Mouse (Mus musculus) ES-Bruce4 (cell line): ENCODE data around the gene Cfap126. TPM values are rescaled to one million over a fixed set of nuclear protein-coding genes. Genes with fewer than 3 reads are reported as not detected.
"Not testable (repeated sequence)": the region's sequence is repeated elsewhere in the genome, so short reads cannot be mapped to it uniquely, and the experiment has no call there.

Experiments
- H3K27ac ChIP-seq: 2 replicates; pipeline ENCODE4 v1.5.1; 2012; ENCODE audit warnings: low read length, inconsistent platforms; ENCODE audit not compliant: insufficient read depth
- H3K27me3 ChIP-seq: 2 replicates; pipeline ENCODE4 v1.6.1; 2012; ENCODE audit warnings: mild to moderate bottlenecking, low read length, inconsistent platforms; ENCODE audit not compliant: control insufficient read depth, poor library complexity, insufficient read depth, severe bottlenecking
- H3K36me3 ChIP-seq: 2 replicates; pipeline ENCODE4 v1.6.1; 2012; ENCODE audit warnings: inconsistent platforms, mild to moderate bottlenecking, low read length, moderate library complexity; ENCODE audit not compliant: control insufficient read depth, poor library complexity, insufficient read depth, severe bottlenecking
- H3K4me1 ChIP-seq: one replicate; pipeline ENCODE4 v1.8.1; 2011; ENCODE audit warnings: low read length; ENCODE audit not compliant: control insufficient read depth, insufficient read depth
- H3K4me3 ChIP-seq: 2 replicates; pipeline ENCODE4 v1.5.1; 2011; ENCODE audit warnings: low read depth, mild to moderate bottlenecking, low read length
- H3K9ac ChIP-seq: 2 replicates; pipeline ENCODE4 v1.6.1; 2012; ENCODE audit warnings: low read depth, mild to moderate bottlenecking, inconsistent platforms; ENCODE audit not compliant: poor library complexity, severe bottlenecking
- H3K9me3 ChIP-seq: replicated peaks from 2 replicates; pipeline ENCODE4 v1.6.1; 2012; ENCODE audit warnings: mild to moderate bottlenecking, low read length, inconsistent platforms; ENCODE audit not compliant: control insufficient read depth, poor library complexity, insufficient read depth, severe bottlenecking
- CTCF ChIP-seq: IDR thresholded peaks from one replicate; pipeline ENCODE4 v1.8.1; 2011; ENCODE audit warnings: low read depth, low read length
- EP300 ChIP-seq: IDR thresholded peaks from 2 replicates; pipeline ENCODE4 v1.6.1; 2011; ENCODE audit warnings: low read depth, low read length; ENCODE audit not compliant: insufficient read depth
- POLR2A ChIP-seq: IDR thresholded peaks from one replicate; pipeline ENCODE4 v1.8.1; 2011; ENCODE audit warnings: low read length; ENCODE audit not compliant: insufficient read depth
- polyA plus RNA-seq: library from polyadenylated mRNA; stranded (reverse); fragments of >200 nt; gene quantifications from 2 replicates; pipeline ENCODE4 v1.2.4, GENCODE M21; 2011; ENCODE audit warnings: low read depth; ENCODE audit not compliant: missing spikeins, insufficient read depth, insufficient read length

The Cfap126 gene
- polyA plus RNA-seq, 1 experiment = 6.4 TPM

DNA sequence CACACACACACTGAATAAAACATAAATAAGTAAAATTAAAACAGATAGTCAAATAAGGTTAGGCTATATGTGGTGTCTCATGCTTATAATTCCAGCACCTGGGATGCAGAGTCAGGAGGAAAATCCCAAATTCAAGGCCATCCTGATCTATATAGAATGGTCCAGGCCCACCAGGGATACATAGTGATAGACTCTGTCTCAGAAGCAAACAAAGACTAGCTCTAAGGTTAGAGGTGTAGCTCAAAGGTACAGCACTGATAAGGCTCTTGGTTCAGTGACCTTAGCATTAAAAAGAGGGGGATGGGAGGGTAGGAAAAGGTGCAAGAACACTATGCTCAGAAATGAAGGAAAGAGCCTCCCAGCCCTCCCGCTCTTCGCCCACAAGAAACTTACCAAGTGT, 21.9 kb downstream of the Cfap126 start:
- H3K9ac ChIP-seq = no peak overlapping the region
- H3K27ac ChIP-seq = peak overlapping the region; percentile 6
- peaks cover 2% of the 10 kb centered on the region for H3K4me1 ChIP-seq
- no peaks in the 10 kb centered on the region for H3K9me3 ChIP-seq
- TF ChIP-seq POLR2A = no peak
- TF ChIP-seq CTCF = no peak
- TF ChIP-seq EP300 = no peak
- peaks cover 36% of the 10 kb centered on the region for H3K36me3 ChIP-seq
- H3K4me3 ChIP-seq = no peak overlapping the region
- no peaks in the 10 kb centered on the region for H3K27me3 ChIP-seq

DNA sequence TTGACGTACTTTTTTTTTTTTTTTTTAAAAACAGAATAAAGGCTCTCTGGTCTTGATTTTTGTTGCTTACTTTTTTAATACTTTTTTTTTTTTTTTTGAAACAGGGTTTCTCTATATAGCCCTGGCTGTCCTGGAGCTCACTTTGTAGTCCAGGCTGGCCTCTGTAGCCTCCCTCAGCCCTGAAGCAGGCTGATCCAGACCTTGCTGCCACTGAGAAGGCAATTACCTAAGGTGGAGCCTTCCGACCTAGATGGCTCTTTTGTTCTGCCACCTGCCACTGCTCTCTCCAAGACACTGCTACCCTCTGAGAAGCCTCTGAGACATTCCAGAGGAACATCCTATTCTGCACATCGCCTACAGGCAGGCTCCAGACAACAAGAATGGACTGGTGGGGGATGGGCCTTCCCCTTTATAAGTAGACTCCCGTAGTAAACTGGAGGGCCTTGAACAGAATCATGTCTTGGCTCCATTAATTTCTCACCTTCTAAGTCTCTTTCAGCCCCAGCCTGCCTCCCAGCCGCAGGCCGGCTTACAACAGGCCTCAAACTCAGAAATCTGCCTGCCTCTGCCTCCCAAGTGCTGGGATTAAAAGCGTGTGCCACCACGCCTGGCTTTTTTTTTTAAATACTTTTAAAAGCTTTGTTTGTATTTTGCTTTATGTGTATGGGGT, 23.9 kb downstream of the Cfap126 start:
- Histone ChIP-seq H3K27ac (peak overlapping the region; percentile 95), H3K36me3 (peaks cover 40% of the 10 kb centered on the region), H3K9ac (peak overlapping the region; percentile 57)
- H3K27me3 ChIP-seq, H3K9me3 ChIP-seq, H3K4me3 ChIP-seq, H3K4me1 ChIP-seq: not testable (repeated sequence)
- peak; percentile 92 for TF ChIP-seq EP300

GRCm38 (mm10) chr1:171142981-171143380, 29.3 kb downstream of the Cfap126 start:
- not testable (repeated sequence) for H3K4me3 ChIP-seq, H3K27me3 ChIP-seq, H3K9ac ChIP-seq, H3K4me1 ChIP-seq, H3K27ac ChIP-seq, H3K9me3 ChIP-seq
- peaks cover 25% of the 10 kb centered on the region for H3K36me3 ChIP-seq

- TF ChIP-seq POLR2A = peak; percentile 62
- TF ChIP-seq CTCF = no peak
- TF ChIP-seq EP300 = 0 out of 2 replicates have a peak, but pooled peaks have one; percentile 58
- Histone ChIP-seq H3K27ac (no peak within 1 kb of the TSS), H3K36me3 (0 out of 2 replicates have a peak, but pooled peaks cover 3% of the 10 kb centered on the region), H3K9ac (peak within 1 kb of the TSS; percentile 51), H3K9me3 (no peaks in the 10 kb centered on the region), H3K4me1 (no peaks in the 10 kb centered on the region), H3K27me3 (no peaks in the 10 kb centered on the region), H3K4me3 (peak within 1 kb of the TSS; percentile 91)
Measured at GRCm38 (mm10) chr1:171149974-171150760, 36.4 kb downstream of the Cfap126 start, which contains the start of the genes Sdhc and Mpz. TSS of gene Sdhc (minus strand) at chr1:171150603. TSS of gene Mpz (plus strand) at chr1:171150711.

DNA sequence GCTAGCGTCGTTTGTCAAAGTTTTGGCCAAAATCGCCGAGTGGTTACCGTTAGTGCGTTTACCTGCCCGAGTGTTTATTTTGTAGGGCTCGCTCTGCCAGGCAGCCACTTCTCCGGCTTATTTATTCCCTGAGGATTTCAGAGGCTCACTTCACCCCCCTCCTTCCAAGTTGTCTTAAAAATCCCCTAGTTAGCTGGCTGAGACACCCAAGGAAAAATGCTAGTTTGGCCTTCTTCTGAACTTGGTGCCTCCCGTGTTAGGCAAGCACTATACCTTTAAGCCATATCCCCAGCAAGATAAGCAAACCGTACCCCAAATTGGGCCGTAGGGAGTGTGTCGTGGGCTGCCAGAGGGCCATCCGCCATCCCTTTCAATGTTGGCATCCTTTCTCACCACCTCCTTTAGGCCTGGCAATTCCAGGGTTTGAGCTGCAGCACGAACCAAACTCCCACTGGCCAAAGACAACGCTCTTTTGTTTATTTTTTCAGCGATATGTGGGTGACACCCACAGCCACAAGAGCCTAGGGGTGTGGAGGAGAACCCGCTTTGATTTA, 37.2 kb downstream of the Cfap126 start:
- H3K27me3 ChIP-seq = no peaks in the 10 kb centered on the region
- H3K4me3 ChIP-seq = peak overlapping the region; percentile 63
- TF ChIP-seq CTCF (no peak), POLR2A (no peak), EP300 (no peak)
- no peaks in the 10 kb centered on the region for H3K9me3 ChIP-seq
- 0 out of 2 replicates have a peak, but pooled peaks cover 1% of the 10 kb centered on the region for H3K36me3 ChIP-seq
- H3K9ac ChIP-seq = peak overlapping the region; percentile 51
- no peaks in the 10 kb centered on the region for H3K4me1 ChIP-seq
- H3K27ac ChIP-seq = no peak overlapping the region

DNA sequence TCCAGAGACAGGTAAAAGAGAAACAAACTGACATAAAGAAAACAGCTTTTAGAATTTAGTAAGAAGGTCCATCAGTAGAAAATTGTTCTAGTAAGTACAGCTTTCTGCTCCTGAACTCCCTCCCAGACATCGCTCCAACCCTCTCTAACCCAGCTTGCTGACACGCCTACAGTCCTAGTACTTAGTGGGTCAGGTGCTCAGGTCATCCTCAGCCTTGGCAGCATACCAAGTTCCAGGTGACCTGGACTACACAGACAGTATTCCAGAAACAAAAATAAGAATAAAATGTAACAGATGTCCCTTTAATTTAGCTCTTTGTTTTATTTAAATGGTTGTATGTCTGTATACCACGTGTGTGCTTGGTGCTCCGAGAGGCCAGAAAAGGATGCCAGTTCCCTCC, 38.2 kb downstream of the Cfap126 start:
- TF ChIP-seq CTCF (no peak), POLR2A (no peak), EP300 (no peak)
- H3K9ac ChIP-seq = no peak overlapping the region
- no peak overlapping the region for H3K4me3 ChIP-seq
- H3K4me1 ChIP-seq = no peaks in the 10 kb centered on the region
- no peak overlapping the region for H3K27ac ChIP-seq
- H3K36me3 ChIP-seq = no peaks in the 10 kb centered on the region
- no peaks in the 10 kb centered on the region for H3K9me3 ChIP-seq
- H3K27me3 ChIP-seq = no peaks in the 10 kb centered on the region
